16 mouse cellular contexts compared by ENCODE assay signal in genomic region chr12:29404434-29404833, GRCm38 (mm10).
"Had no signal": no experiment of that assay in that cellular context is flagged by ENCODE, and none has a peak within 500 bp of the region (broad histone marks: within the 10 kb centered on the region; RNA-seq: fewer than 3 reads in every experiment).

No protein-coding gene starts in this region.

- H3K27me3 ChIP-seq: neural tube, embryonic 13.5 days; neural tube, embryonic 15.5 days; stomach, embryonic 15.5 days had no signal

- H3K4me1 ChIP-seq: neural tube, embryonic 13.5 days; neural tube, embryonic 15.5 days; stomach, embryonic 15.5 days had no signal

- H3K9me3 ChIP-seq: neural tube, embryonic 13.5 days; neural tube, embryonic 15.5 days; stomach, embryonic 15.5 days had no signal

- H3K27ac ChIP-seq: neural tube, embryonic 13.5 days; neural tube, embryonic 15.5 days; stomach, embryonic 15.5 days; stomach, postnatal 0 days had no signal

- H3K9ac ChIP-seq: neural tube, embryonic 13.5 days; neural tube, embryonic 15.5 days; stomach, embryonic 15.5 days had no signal

- H3K36me3 ChIP-seq: neural tube, embryonic 13.5 days; neural tube, embryonic 15.5 days; stomach, embryonic 15.5 days had no signal

- H3K4me2 ChIP-seq: neural tube, embryonic 13.5 days; neural tube, embryonic 15.5 days; stomach, embryonic 15.5 days had no signal

- DNase-seq: retina, postnatal 1 day; right cerebral cortex, adult 18-20 months; right cerebral cortex, postnatal 14 days; right cerebral cortex, postnatal 25 days; right cerebral cortex, postnatal 4 days; spleen, adult 18-20 months; thymus, adult 18-20 months; thymus, adult 2 months; thymus, postnatal 14 days; thymus, postnatal 25 days; thymus, postnatal 36 days; thymus, postnatal 4 days had no signal

- H3K4me3 ChIP-seq: neural tube, embryonic 13.5 days; neural tube, embryonic 15.5 days; stomach, embryonic 15.5 days had no signal
